Mouse (Mus musculus): ENCODE data around the gene Slc25a47. TPM values are rescaled to one million over a fixed set of nuclear protein-coding genes. Genes with fewer than 3 reads are reported as not detected.

Gene Slc25a47
- total and polyA plus RNA-seq, 3 experiments, result 3.0 to 5.3 (median 3.1) TPM

GRCm38 (mm10) chr12:108850886-108851285 lies 15.0 kb downstream of the Slc25a47 start:
- no peak overlapping the region for H3K9ac ChIP-seq (ENCODE audit: insufficient read depth, low read depth)
- H3K79me2 ChIP-seq (replicated peaks; ENCODE audit: control insufficient read depth, extremely low read depth, insufficient read depth, poor library complexity, severe bottlenecking), result no peaks in the 10 kb centered on the region
- no peak for DNase-seq (ENCODE audit: extremely low read depth)
- no peaks in the 10 kb centered on the region for H3K9me3 ChIP-seq (replicated peaks; ENCODE audit: low read length)
- H3K27ac ChIP-seq (ENCODE audit: insufficient read depth, low read depth), result no peak overlapping the region
- no peak for TF ChIP-seq CHD1 (IDR thresholded peaks at IDR 0.05; ENCODE audit: low read depth, low read length)
- TF ChIP-seq MAFK (IDR thresholded peaks at IDR 0.05; ENCODE audit: insufficient replicate concordance, low read length), result no peak
- no peak for TF ChIP-seq IRF4 (IDR thresholded peaks at IDR 0.05; ENCODE audit: low read depth, low read length)
- TF ChIP-seq RAD21 (IDR thresholded peaks at IDR 0.05; ENCODE audit: low read depth, low read length), result no peak
- no peak overlapping the region for H3K4me3 ChIP-seq (replicated peaks in 1 of 3; ENCODE audit: low read depth in 2 of 3, low read length in 2 of 3, poor library complexity in 1 of 3)
- in situ Hi-C loops (cut with MboI; ENCODE audit: low pct_ligation_motif_present, low pct_unique_long_range_greater_than_20kb, low sequenced_read_pairs), result no loop called here
- no peaks in the 10 kb centered on the region for H3K27me3 ChIP-seq (replicated peaks)
- no peaks in the 10 kb centered on the region for H3K4me1 ChIP-seq (ENCODE audit: control insufficient read depth in 1 of 2, insufficient read depth in 2 of 2)
- H3K36me3 ChIP-seq (replicated peaks in 1 of 2; ENCODE audit: control insufficient read depth in 1 of 2, insufficient read depth in 1 of 2, low read length in 1 of 2), result peaks cover under 1 to 25% of the 10 kb centered on the region in 2 experiments
- H3K4me2 ChIP-seq (ENCODE audit: insufficient read depth, low read depth, poor library complexity, severe bottlenecking), result no peak overlapping the region
- dilution Hi-C loops (cut with MboI; ENCODE audit: extremely low pct_ligation_motif_present, extremely low pct_unique_long_range_greater_than_20kb, low sequenced_read_pairs), result no loop called here

GRCm38 (mm10) chr12:108852822-108853221 lies 17.0 kb downstream of the Slc25a47 start:
- in situ Hi-C loops (cut with MboI; ENCODE audit: low pct_ligation_motif_present, low pct_unique_long_range_greater_than_20kb, low sequenced_read_pairs), result no loop called here
- dilution Hi-C loops (cut with MboI; ENCODE audit: extremely low pct_ligation_motif_present, extremely low pct_unique_long_range_greater_than_20kb, low sequenced_read_pairs), result no loop called here
- peaks cover 3 to 29% of the 10 kb centered on the region in 2 experiments for H3K36me3 ChIP-seq (replicated peaks in 1 of 2; ENCODE audit: control insufficient read depth in 1 of 2, insufficient read depth in 1 of 2, low read length in 1 of 2)
- no peak overlapping the region for H3K4me3 ChIP-seq (replicated peaks in 1 of 3; ENCODE audit: low read depth in 2 of 3, low read length in 2 of 3, poor library complexity in 1 of 3)
- no peaks in the 10 kb centered on the region for H3K9me3 ChIP-seq (replicated peaks; ENCODE audit: low read length)
- no peaks in the 10 kb centered on the region for H3K4me1 ChIP-seq (ENCODE audit: control insufficient read depth in 1 of 2, insufficient read depth in 2 of 2)
- no peaks in the 10 kb centered on the region for H3K27me3 ChIP-seq (replicated peaks)
- no peak overlapping the region for H3K4me2 ChIP-seq (ENCODE audit: insufficient read depth, low read depth, poor library complexity, severe bottlenecking)
- no peak overlapping the region for H3K9ac ChIP-seq (ENCODE audit: insufficient read depth, low read depth)
- no peak overlapping the region for H3K27ac ChIP-seq (ENCODE audit: insufficient read depth, low read depth)
- H3K79me2 ChIP-seq (replicated peaks; ENCODE audit: control insufficient read depth, extremely low read depth, insufficient read depth, poor library complexity, severe bottlenecking), result no peaks in the 10 kb centered on the region
- no peak for DNase-seq (ENCODE audit: extremely low read depth)
- TF ChIP-seq ZNF384 (IDR thresholded peaks at IDR 0.05; ENCODE audit: low read depth, low read length) (no peak), KAT2A (IDR thresholded peaks at IDR 0.05; ENCODE audit: insufficient replicate concordance, low read length) (no peak), PAX5 (IDR thresholded peaks at IDR 0.05; ENCODE audit: low read length) (no peak), TCF12 (IDR thresholded peaks at IDR 0.05; ENCODE audit: low read depth, low read length) (no peak), CHD1 (IDR thresholded peaks at IDR 0.05; ENCODE audit: low read depth, low read length) (no peak), JUN (IDR thresholded peaks at IDR 0.05; ENCODE audit: insufficient read depth, low read depth, low read length) (no peak), BHLHE40 (IDR thresholded peaks at IDR 0.05; ENCODE audit: low read depth, low read length) (no peak), ZKSCAN1 (IDR thresholded peaks at IDR 0.05; ENCODE audit: borderline replicate concordance, low read depth, low read length) (no peak)

GRCm38 (mm10) chr12:108855081-108855480 lies 19.2 kb downstream of the Slc25a47 start:
- no peaks in the 10 kb centered on the region for H3K9me3 ChIP-seq (replicated peaks; ENCODE audit: low read length)
- no peak overlapping the region for H3K27ac ChIP-seq (ENCODE audit: insufficient read depth, low read depth)
- H3K4me3 ChIP-seq (replicated peaks in 1 of 3; ENCODE audit: low read depth in 2 of 3, low read length in 2 of 3, poor library complexity in 1 of 3), result no peak overlapping the region
- H3K4me2 ChIP-seq (ENCODE audit: insufficient read depth, low read depth, poor library complexity, severe bottlenecking), result no peak overlapping the region
- dilution Hi-C loops (cut with MboI; ENCODE audit: extremely low pct_ligation_motif_present, extremely low pct_unique_long_range_greater_than_20kb, low sequenced_read_pairs) (no loop called here), in situ Hi-C loops (cut with MboI; ENCODE audit: low pct_ligation_motif_present, low pct_unique_long_range_greater_than_20kb, low sequenced_read_pairs) (no loop called here)
- peaks cover 13 to 44% of the 10 kb centered on the region in 2 experiments for H3K36me3 ChIP-seq (replicated peaks in 1 of 2; ENCODE audit: control insufficient read depth in 1 of 2, insufficient read depth in 1 of 2, low read length in 1 of 2)
- H3K4me1 ChIP-seq (ENCODE audit: control insufficient read depth in 1 of 2, insufficient read depth in 2 of 2), result no peaks in the 10 kb centered on the region
- DNase-seq (ENCODE audit: extremely low read depth), result no peak
- no peak overlapping the region for H3K9ac ChIP-seq (ENCODE audit: insufficient read depth, low read depth)
- H3K79me2 ChIP-seq (replicated peaks; ENCODE audit: control insufficient read depth, extremely low read depth, insufficient read depth, poor library complexity, severe bottlenecking), result no peaks in the 10 kb centered on the region
- no peak for TF ChIP-seq ZC3H11A (IDR thresholded peaks at IDR 0.05; ENCODE audit: low read depth, low read length)
- TF ChIP-seq JUND (conservative IDR thresholded peaks at IDR 0.05; ENCODE audit: low read depth, low read length), result no peak
- no peak for TF ChIP-seq KAT2A (IDR thresholded peaks at IDR 0.05; ENCODE audit: insufficient replicate concordance, low read length)
- no peak for TF ChIP-seq CTCF (conservative IDR thresholded peaks at IDR 0.05 in 1 of 2, IDR thresholded peaks at IDR 0.05 in 1 of 2; ENCODE audit: low read depth in 2 of 2, low read length in 2 of 2)
- no peak for TF ChIP-seq ETS1 (conservative IDR thresholded peaks at IDR 0.05; ENCODE audit: low read depth, low read length)
- no peak for TF ChIP-seq E2F4 (IDR thresholded peaks at IDR 0.05; ENCODE audit: insufficient replicate concordance, low read depth, low read length)
- TF ChIP-seq EP300 (IDR thresholded peaks at IDR 0.05; ENCODE audit: low read length), result no peak
- H3K27me3 ChIP-seq (replicated peaks), result no peaks in the 10 kb centered on the region
